Mouse (Mus musculus) spleen, adult 2 months (tissue): ENCODE results near the gene Tmem212. TPM values are rescaled to one million over a fixed set of nuclear protein-coding genes. Genes with fewer than 3 reads are reported as not detected.

ENCODE experiments used
- DNase-seq, 2 experiments: peaks; one replicate each; pipeline versions ENCODE4 v3.0.0 to v3.0.0-alpha.2; 2012 to 2021; ENCODE audit warnings: low spot score in 2 of 2, low read depth in 1 of 2
- H3K27ac ChIP-seq: fragments of 200-500 bp; 2 replicates; pipeline ENCODE4 v1.5.1; 2012; ENCODE audit warnings: low read length, inconsistent platforms; ENCODE audit not compliant: insufficient read depth
- H3K27me3 ChIP-seq: fragments of 200-500 bp; 2 replicates; pipeline ENCODE4 v1.6.1; 2012; ENCODE audit warnings: mild to moderate bottlenecking, moderate library complexity, low read length, inconsistent platforms; ENCODE audit not compliant: control insufficient read depth, insufficient read depth
- H3K36me3 ChIP-seq: fragments of 200-500 bp; 2 replicates; pipeline ENCODE4 v1.6.1; 2012; ENCODE audit warnings: mild to moderate bottlenecking, low read length, inconsistent platforms; ENCODE audit not compliant: control insufficient read depth, insufficient read depth
- H3K4me1 ChIP-seq: fragments of 200-500 bp; 2 replicates; pipeline ENCODE4 v1.6.1; 2011; ENCODE audit warnings: inconsistent platforms; ENCODE audit not compliant: control insufficient read depth, insufficient read depth, insufficient read length
- H3K4me3 ChIP-seq: fragments of 200-500 bp; 2 replicates; pipeline ENCODE4 v1.5.1; 2011; ENCODE audit warnings: mild to moderate bottlenecking, inconsistent platforms; ENCODE audit not compliant: insufficient read depth, insufficient read length; ENCODE audit errors: extremely low read depth
- CTCF ChIP-seq: fragments of 200-500 bp; IDR thresholded peaks from 2 replicates; pipeline ENCODE4 v1.5.1; 2011; ENCODE audit warnings: mild to moderate bottlenecking, inconsistent platforms; ENCODE audit not compliant: insufficient read depth, insufficient read length, insufficient replicate concordance; ENCODE audit errors: extremely low read depth
- POLR2A ChIP-seq: fragments of 200-500 bp; IDR thresholded peaks from 2 replicates; pipeline ENCODE4 v1.6.1; 2011; ENCODE audit warnings: low read depth, low read length, inconsistent platforms
- WGBS: fragments of 180-500 bp; shearing (Covaris S2); methylation state at CpG from one replicate; pipeline ENCODE4 v1.1.7; 2018; 5-methylcytosine and 5-hydroxymethylcytosine counted together
- polyA plus RNA-seq: library from polyadenylated mRNA; depleted of rRNA; stranded (reverse); fragments of >200 nt; gene quantifications from 2 replicates; pipeline ENCODE4 v1.2.3, GENCODE M21; 2012

The Tmem212 gene
- polyA plus RNA-seq, 1 experiment: not detected

- WGBS: 90% methylated on average over 14 of the region's 14 CpGs
Measured at GRCm38 (mm10) chr3:27918656-27919436, 22.7 kb upstream of the Tmem212 start.

GRCm38 (mm10) chr3:27909016-27909415 is 12.8 kb upstream of the Tmem212 start:
- Histone ChIP-seq H3K4me1 (no peaks in the 10 kb centered on the region), H3K36me3 (no peaks in the 10 kb centered on the region), H3K27me3 (no peaks in the 10 kb centered on the region), H3K27ac (no peak overlapping the region), H3K4me3 (no peak overlapping the region)
- TF ChIP-seq CTCF (no peak), POLR2A (no peak)
- DNase-seq: no peak
- WGBS: 94% methylated on average over 3 of the region's 3 CpGs

More at GRCm38 (mm10) chr3:27918656-27919436, 22.7 kb upstream of the Tmem212 start:
- DNase-seq: no peak
- Histone ChIP-seq H3K4me3 (no peak overlapping the region), H3K4me1 (no peaks in the 10 kb centered on the region), H3K27me3 (no peaks in the 10 kb centered on the region), H3K36me3 (no peaks in the 10 kb centered on the region), H3K27ac (no peak overlapping the region)
- TF ChIP-seq CTCF: no peak
- TF ChIP-seq POLR2A: no peak

GRCm38 (mm10) chr3:27908316-27908715 is 12.1 kb upstream of the Tmem212 start:
- WGBS: 85% methylated on average over 2 of the region's 2 CpGs

GRCm38 (mm10) chr3:27907301-27907700 is 11.1 kb upstream of the Tmem212 start:
- TF ChIP-seq POLR2A: no peak
- TF ChIP-seq CTCF: no peak
- H3K4me1 ChIP-seq: no peaks in the 10 kb centered on the region
- no peaks in the 10 kb centered on the region for H3K36me3 ChIP-seq
- no peak overlapping the region for H3K27ac ChIP-seq
- H3K27me3 ChIP-seq: no peaks in the 10 kb centered on the region
- no peak for DNase-seq
- 83% methylated on average over 2 of the region's 2 CpGs for WGBS
- H3K4me3 ChIP-seq: no peak overlapping the region

More at GRCm38 (mm10) chr3:27908316-27908715, 12.1 kb upstream of the Tmem212 start:
- Histone ChIP-seq H3K27ac (no peak overlapping the region), H3K36me3 (no peaks in the 10 kb centered on the region), H3K27me3 (no peaks in the 10 kb centered on the region), H3K4me1 (no peaks in the 10 kb centered on the region), H3K4me3 (no peak overlapping the region)
- DNase-seq: no peak
- no peak for TF ChIP-seq POLR2A
- no peak for TF ChIP-seq CTCF

- Histone ChIP-seq H3K4me1 (no peaks in the 10 kb centered on the region), H3K36me3 (no peaks in the 10 kb centered on the region), H3K27me3 (no peaks in the 10 kb centered on the region), H3K4me3 (no peak overlapping the region), H3K27ac (no peak overlapping the region)
- no peak for DNase-seq
- 82% methylated on average over 7 of the region's 7 CpGs for WGBS
- TF ChIP-seq CTCF: no peak
- TF ChIP-seq POLR2A: no peak
Measured at GRCm38 (mm10) chr3:27906647-27907209, 10.6 kb upstream of the Tmem212 start.

- 48% methylated on average over 13 of the region's 13 CpGs for WGBS
- no peak for DNase-seq
- no peaks in the 10 kb centered on the region for H3K4me1 ChIP-seq
- no peak overlapping the region for H3K4me3 ChIP-seq
- TF ChIP-seq POLR2A: no peak
- no peak for TF ChIP-seq CTCF
- H3K27ac ChIP-seq: no peak overlapping the region
- H3K36me3 ChIP-seq: no peaks in the 10 kb centered on the region
- no peaks in the 10 kb centered on the region for H3K27me3 ChIP-seq
Measured at GRCm38 (mm10) chr3:27904659-27905330, 8.6 kb upstream of the Tmem212 start.
